ENCODE assay signal across 20 mouse cellular contexts in the genomic region with DNA sequence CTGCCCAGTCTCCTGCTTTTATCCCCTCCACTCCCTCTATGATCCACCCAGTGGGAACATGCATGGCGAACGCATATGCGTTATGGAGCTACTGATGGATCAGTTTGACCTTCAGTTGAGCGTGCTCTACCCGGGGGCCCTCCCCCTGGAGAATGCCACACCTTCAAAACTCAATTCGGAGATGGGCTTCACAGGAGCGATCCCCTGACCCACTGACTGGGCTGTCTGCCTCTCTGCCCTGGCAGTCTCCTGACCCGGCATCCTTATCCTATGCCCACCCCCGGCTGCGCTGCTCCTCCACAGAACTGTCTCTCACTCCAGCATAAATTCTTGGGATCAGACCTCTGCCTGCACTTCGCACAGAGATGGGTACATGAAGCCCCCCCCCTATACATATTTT.
DNase-seq lines count a peak whose midpoint lies in the region; ATAC-seq and TF ChIP-seq lines count a peak whose summit lies in the region.
"Had no signal": no experiment of that assay in that cellular context is flagged by ENCODE, and none has a peak within 500 bp of the region (broad histone marks: within the 10 kb centered on the region; RNA-seq: fewer than 3 reads in every experiment).

No protein-coding gene starts in this region.

- no peak overlapping the region for H3K9ac ChIP-seq in kidney, embryonic 15.5 days
- H3K9ac ChIP-seq: forebrain, embryonic 13.5 days; heart, embryonic 13.5 days; hindbrain, embryonic 14.5 days had no signal

- no peaks in the 10 kb centered on the region for H3K79me2 ChIP-seq in myocyte (ENCODE audit: control insufficient read depth, insufficient read depth)

- no peak overlapping the region for H3K27ac ChIP-seq in kidney, embryonic 15.5 days
- H3K27ac ChIP-seq: forebrain, embryonic 13.5 days; heart, embryonic 13.5 days; hindbrain, embryonic 14.5 days; hindbrain, postnatal 0 days had no signal

- ATAC-seq in kidney, embryonic 15.5 days (replicated peaks; ENCODE audit: low FRiP score): 0 out of 2 replicates have a peak, but pooled peaks have one; percentile 26
- ATAC-seq: activated CD4-positive, CD25-positive, alpha-beta regulatory T cell, adult 4 months; forebrain, embryonic 13.5 days; forebrain, embryonic 16.5 days; hindbrain, postnatal 0 days; inflammation-experienced regulatory T-cells, adult 6 months had no signal

- no peaks in the 10 kb centered on the region for H3K9me3 ChIP-seq in kidney, embryonic 15.5 days (replicated peaks)
- H3K9me3 ChIP-seq: forebrain, embryonic 10.5 days; forebrain, embryonic 13.5 days; heart, embryonic 13.5 days had no signal

- WGBS in kidney, embryonic 15.5 days: 84% methylated on average over 11 of the region's 11 CpGs

- intact Hi-C loops in heart, postnatal 10 days (cut with DNase I): no loop called here

- DNase-seq in heart, adult 11 months: peak; percentile 86
- DNase-seq in heart, postnatal 10 days: no peak
- no peak for DNase-seq in kidney, adult 9 months
- peak; percentile 36 for DNase-seq in testis, postnatal 10 days (ENCODE audit: low spot score)
- no peak for DNase-seq in testis, postnatal 14 days (ENCODE audit: low spot score)
- no peak for DNase-seq in T-cell, adult 2 months (ENCODE audit: low spot score)
- DNase-seq: adrenal gland, postnatal 25 days; B cell, adult 2 months; embryo, embryonic 11 days had no signal

- H3ac ChIP-seq in myocyte (ENCODE audit: control insufficient read depth, insufficient read length): no peak overlapping the region

- no peak overlapping the region for H3K4me2 ChIP-seq in kidney, embryonic 15.5 days
- H3K4me2 ChIP-seq in myocyte (ENCODE audit: low read depth): peak overlapping the region; percentile 45
- H3K4me2 ChIP-seq: forebrain, embryonic 13.5 days; heart, embryonic 13.5 days; hindbrain, embryonic 14.5 days had no signal

- peaks cover 39% of the 10 kb centered on the region for H3K4me1 ChIP-seq in kidney, embryonic 15.5 days

- H3K27me3 ChIP-seq in kidney, embryonic 15.5 days: no peaks in the 10 kb centered on the region
- H3K27me3 ChIP-seq in myocyte (ENCODE audit: control insufficient read depth, insufficient read depth, insufficient read length): no peaks in the 10 kb centered on the region
- H3K27me3 ChIP-seq: CH12.LX; forebrain, embryonic 13.5 days; heart, embryonic 13.5 days had no signal

- H3K36me3 ChIP-seq in kidney, embryonic 15.5 days: 0 out of 2 replicates have a peak, but pooled peaks cover 5% of the 10 kb centered on the region
- peaks cover 6% of the 10 kb centered on the region for H3K36me3 ChIP-seq in myocyte (ENCODE audit: control insufficient read depth, insufficient read depth)
- H3K36me3 ChIP-seq: forebrain, embryonic 10.5 days had no signal

- no peak for TF ChIP-seq POLR2A in myocyte (IDR thresholded peaks at IDR 0.05; ENCODE audit: insufficient read length, low read depth)

- H3K4me3 ChIP-seq in kidney, embryonic 15.5 days (replicated peaks): no peak overlapping the region
- no peak overlapping the region for H3K4me3 ChIP-seq in myocyte
- H3K4me3 ChIP-seq: forebrain, embryonic 10.5 days; forebrain, embryonic 13.5 days; heart, embryonic 13.5 days had no signal

TF ChIP-seq in myocyte, 11 proteins besides CTCF, POLR2A, EP300 and RAD21:
- TF ChIP-seq TCF12 (IDR thresholded peaks at IDR 0.05; ENCODE audit: insufficient read depth, poor library complexity, severe bottlenecking): no peak
- no peak for TF ChIP-seq MAX (IDR thresholded peaks at IDR 0.05; ENCODE audit: low read depth)
- no peak for TF ChIP-seq REST (IDR thresholded peaks at IDR 0.05; ENCODE audit: insufficient read depth, insufficient read length)
- no peak for TF ChIP-seq POLR2AphosphoS2 (IDR thresholded peaks at IDR 0.05; ENCODE audit: insufficient read length, low read depth)
- TF ChIP-seq TCF3 (IDR thresholded peaks at IDR 0.05; ENCODE audit: insufficient read length, low read depth): no peak
- TF ChIP-seq USF1 (IDR thresholded peaks at IDR 0.05; ENCODE audit: low read depth): no peak
- no peak for TF ChIP-seq SRF (IDR thresholded peaks at IDR 0.05; ENCODE audit: control insufficient read depth, insufficient read length, low read depth)
- TF ChIP-seq E2F4 (IDR thresholded peaks at IDR 0.05; ENCODE audit: insufficient read depth): no peak
- no peak for TF ChIP-seq CEBPB (IDR thresholded peaks at IDR 0.05; ENCODE audit: insufficient read depth, poor library complexity, severe bottlenecking)
- no peak for TF ChIP-seq MYOD1 (IDR thresholded peaks at IDR 0.05; ENCODE audit: control insufficient read depth in 1 of 3, insufficient read length in 2 of 3, low read depth in 2 of 3)
- TF ChIP-seq MYOG (IDR thresholded peaks at IDR 0.05; ENCODE audit: control insufficient read depth in 1 of 3, insufficient read depth in 1 of 3, insufficient read length in 2 of 3, low read depth in 2 of 3): no peak

Comparison
In these comparisons a context has a peak if more than half of its experiments do, and no peak if none do; other contexts are left out.
1. DNase-seq: peak in heart, adult 11 months (single experiment) and testis, postnatal 10 days (single experiment); none in heart, postnatal 10 days (0 of 2), kidney, adult 9 months (single experiment), testis, postnatal 14 days (single experiment) and T-cell, adult 2 months (single experiment).